Mouse (Mus musculus) testis, adult 2 months (tissue): ENCODE measurements at regions not wholly inside any gene's neighbourhood (a gene's known extent, or its start where the extent isn't known, plus 50 kb on each side); places are given as distances from the start of the nearest gene placed in this dataset.

Experiments used
- CTCF ChIP-seq: fragments of 200-500 bp; IDR thresholded peaks from 2 replicates; pipeline ENCODE4 v1.5.1; 2012; ENCODE audit warnings: low read depth, mild to moderate bottlenecking, inconsistent platforms, low read length, moderate library complexity; ENCODE audit not compliant: control insufficient read depth, insufficient read depth, insufficient replicate concordance
- POLR2A ChIP-seq: fragments of 200-500 bp; IDR thresholded peaks from 2 replicates; pipeline ENCODE4 v1.6.1; 2012; ENCODE audit warnings: low read depth, mild to moderate bottlenecking, inconsistent platforms, low read length, moderate library complexity; ENCODE audit not compliant: control insufficient read depth

GRCm38 (mm10) chr3:41213533-41213932, 130.7 kb upstream of the Pgrmc2 start:
- TF ChIP-seq CTCF (no peak), POLR2A (no peak)
